Mouse (Mus musculus): ENCODE measurements around the gene Lgr5. TPM values are rescaled to one million over a fixed set of nuclear protein-coding genes. Genes with fewer than 3 reads are reported as not detected.

Lgr5 gene
- polyA plus RNA-seq (2016; fragmentation: Nextera tagmentation; extraction: Ambion mirVana), result 4.8 and 5.8 TPM in 2 replicates

GRCm38 (mm10) chr10:115587301-115587969 lies at the start of gene Lgr5:
Gene Lgr5 (minus strand): TSS chr10:115587780.
- H3K9ac ChIP-seq, result peak within 1 kb of the TSS; percentile 58
- peaks cover 26% of the 10 kb centered on the region for H3K27me3 ChIP-seq (replicated peaks)
- no peaks in the 10 kb centered on the region for H3K9me3 ChIP-seq
- ATAC-seq (ENCODE audit: low FRiP score, low read depth), result peak; percentile 91
- H3K4me2 ChIP-seq (replicated peaks), result peak within 1 kb of the TSS; percentile 100
- H3K27ac ChIP-seq, result no peak within 1 kb of the TSS
- WGBS, result under 1% methylated on average over 47 of the region's 47 CpGs
- no peaks in the 10 kb centered on the region for H3K36me3 ChIP-seq
- peaks cover 19% of the 10 kb centered on the region for H3K4me1 ChIP-seq
- peak within 1 kb of the TSS; percentile 60 for H3K4me3 ChIP-seq

- Histone ChIP-seq H3K27me3 (replicated peaks) (no peaks in the 10 kb centered on the region), H3K4me2 (replicated peaks) (no peak overlapping the region), H3K4me1 (no peaks in the 10 kb centered on the region; the same call in 1 of the 2 replicates), H3K4me3 (no peak overlapping the region), H3K9ac (no peak overlapping the region), H3K9me3 (no peaks in the 10 kb centered on the region), H3K36me3 (no peaks in the 10 kb centered on the region), H3K27ac (no peak overlapping the region)
- 82% methylated on average over 6 of the region's 6 CpGs for WGBS
- 0 out of 2 replicates have a peak, but pooled peaks have one; percentile 33 for ATAC-seq (ENCODE audit: low FRiP score, low read depth)
These were observed 39.1 kb upstream of the Lgr5 start for GRCm38 (mm10) chr10:115626678-115627077.

- Histone ChIP-seq H3K4me1 (no peaks in the 10 kb centered on the region; the same call in 1 of the 2 replicates), H3K9me3 (no peaks in the 10 kb centered on the region), H3K9ac (no peak overlapping the region), H3K27me3 (replicated peaks) (no peaks in the 10 kb centered on the region), H3K27ac (no peak overlapping the region), H3K4me3 (no peak overlapping the region), H3K36me3 (no peaks in the 10 kb centered on the region), H3K4me2 (replicated peaks) (no peak overlapping the region)
- 89% methylated on average over 2 of the region's 2 CpGs for WGBS
- ATAC-seq (ENCODE audit: low FRiP score, low read depth), result no peak
These were observed 37.4 kb upstream of the Lgr5 start for GRCm38 (mm10) chr10:115624957-115625356.

GRCm38 (mm10) chr10:115623956-115624671 lies 36.5 kb upstream of the Lgr5 start:
- Histone ChIP-seq H3K9me3 (no peaks in the 10 kb centered on the region), H3K36me3 (no peaks in the 10 kb centered on the region), H3K27ac (no peak overlapping the region), H3K4me2 (replicated peaks) (no peak overlapping the region), H3K9ac (no peak overlapping the region), H3K4me1 (no peaks in the 10 kb centered on the region; the same call in 1 of the 2 replicates), H3K27me3 (replicated peaks) (no peaks in the 10 kb centered on the region), H3K4me3 (no peak overlapping the region)
- ATAC-seq (ENCODE audit: low FRiP score, low read depth), result no peak
- 64% methylated on average over 15 of the region's 15 CpGs for WGBS

GRCm38 (mm10) chr10:115623481-115623880 lies 35.9 kb upstream of the Lgr5 start:
- no peak overlapping the region for H3K4me3 ChIP-seq
- no peaks in the 10 kb centered on the region for H3K27me3 ChIP-seq (replicated peaks)
- H3K9ac ChIP-seq, result no peak overlapping the region
- no peak overlapping the region for H3K27ac ChIP-seq
- no peak for ATAC-seq (ENCODE audit: low FRiP score, low read depth)
- WGBS, result 82% methylated on average over 7 of the region's 7 CpGs
- H3K4me1 ChIP-seq, result no peaks in the 10 kb centered on the region; the same call in 1 of the 2 replicates
- H3K36me3 ChIP-seq, result no peaks in the 10 kb centered on the region
- H3K9me3 ChIP-seq, result no peaks in the 10 kb centered on the region
- no peak overlapping the region for H3K4me2 ChIP-seq (replicated peaks)

GRCm38 (mm10) chr10:115618288-115618856 lies 30.8 kb upstream of the Lgr5 start:
- Histone ChIP-seq H3K9me3 (no peaks in the 10 kb centered on the region), H3K4me3 (peak overlapping the region; percentile 22; the same call in 1 of the 2 replicates), H3K27me3 (replicated peaks) (no peaks in the 10 kb centered on the region), H3K4me1 (no peaks in the 10 kb centered on the region; the same call in 1 of the 2 replicates), H3K9ac (peak overlapping the region; percentile 13; the same call in 1 of the 2 replicates), H3K4me2 (replicated peaks) (peak overlapping the region; percentile 59), H3K27ac (no peak overlapping the region), H3K36me3 (no peaks in the 10 kb centered on the region)
- peak; percentile 63; the same call in 1 of the 2 replicates for ATAC-seq (ENCODE audit: low FRiP score, low read depth)
- WGBS, result 20% methylated on average over 15 of the region's 15 CpGs

- Histone ChIP-seq H3K4me3 (peak overlapping the region; percentile 22; the same call in 1 of the 2 replicates), H3K27ac (no peak overlapping the region), H3K27me3 (replicated peaks) (no peaks in the 10 kb centered on the region), H3K36me3 (no peaks in the 10 kb centered on the region), H3K9me3 (no peaks in the 10 kb centered on the region), H3K9ac (peak overlapping the region; percentile 13; the same call in 1 of the 2 replicates), H3K4me2 (replicated peaks) (peak overlapping the region; percentile 59), H3K4me1 (no peaks in the 10 kb centered on the region; the same call in 1 of the 2 replicates)
- WGBS, result 16% methylated on average over 14 of the region's 15 CpGs
- ATAC-seq (ENCODE audit: low FRiP score, low read depth), result peak; percentile 88
These were observed 30.1 kb upstream of the Lgr5 start for GRCm38 (mm10) chr10:115617456-115618287.

GRCm38 (mm10) chr10:115595748-115596147 lies 8.2 kb upstream of the Lgr5 start:
- H3K4me3 ChIP-seq, result no peak overlapping the region
- no peaks in the 10 kb centered on the region for H3K36me3 ChIP-seq
- no peak overlapping the region for H3K9ac ChIP-seq
- H3K27ac ChIP-seq, result no peak overlapping the region
- no peak overlapping the region for H3K4me2 ChIP-seq (replicated peaks)
- 98% methylated on average over 1 of the region's 1 CpGs for WGBS
- no peak for ATAC-seq (ENCODE audit: low FRiP score, low read depth)
- H3K4me1 ChIP-seq, result no peaks in the 10 kb centered on the region
- H3K27me3 ChIP-seq (replicated peaks), result no peaks in the 10 kb centered on the region
- H3K9me3 ChIP-seq, result no peaks in the 10 kb centered on the region

GRCm38 (mm10) chr10:115593651-115594050 lies 6.1 kb upstream of the Lgr5 start:
- ATAC-seq (ENCODE audit: low FRiP score, low read depth), result no peak
- Histone ChIP-seq H3K36me3 (no peaks in the 10 kb centered on the region), H3K27ac (no peak overlapping the region), H3K4me1 (no peaks in the 10 kb centered on the region), H3K9ac (no peak overlapping the region), H3K9me3 (no peaks in the 10 kb centered on the region), H3K27me3 (replicated peaks) (peaks cover 3% of the 10 kb centered on the region; the same call in 1 of the 2 replicates), H3K4me2 (replicated peaks) (no peak overlapping the region), H3K4me3 (no peak overlapping the region)
- WGBS, result 85% methylated on average over 6 of the region's 6 CpGs

- Histone ChIP-seq H3K27me3 (replicated peaks) (peaks cover 7% of the 10 kb centered on the region; the same call in 1 of the 2 replicates), H3K9me3 (no peaks in the 10 kb centered on the region), H3K4me1 (no peaks in the 10 kb centered on the region; the same call in 1 of the 2 replicates), H3K4me3 (no peak overlapping the region), H3K9ac (no peak overlapping the region), H3K4me2 (replicated peaks) (0 out of 2 replicates have a peak overlapping the region, but pooled peaks have one; percentile 21), H3K27ac (no peak overlapping the region), H3K36me3 (no peaks in the 10 kb centered on the region)
- WGBS, result 40% methylated on average over 11 of the region's 11 CpGs
- no peak for ATAC-seq (ENCODE audit: low FRiP score, low read depth)
These were observed 5.6 kb upstream of the Lgr5 start for GRCm38 (mm10) chr10:115593221-115593620.

GRCm38 (mm10) chr10:115587979-115588378 lies 399 bp upstream of the Lgr5 start:
- no peak overlapping the region for H3K27ac ChIP-seq
- H3K27me3 ChIP-seq (replicated peaks), result peaks cover 26% of the 10 kb centered on the region
- under 1% methylated on average over 7 of the region's 7 CpGs for WGBS
- peak overlapping the region; percentile 100 for H3K4me2 ChIP-seq (replicated peaks)
- ATAC-seq (ENCODE audit: low FRiP score, low read depth), result peak; percentile 10; the same call in 1 of the 2 replicates
- peak overlapping the region; percentile 60 for H3K4me3 ChIP-seq
- H3K9me3 ChIP-seq, result no peaks in the 10 kb centered on the region
- peaks cover 19% of the 10 kb centered on the region for H3K4me1 ChIP-seq
- H3K36me3 ChIP-seq, result no peaks in the 10 kb centered on the region
- peak overlapping the region; percentile 58 for H3K9ac ChIP-seq

All from neural tube, embryonic 12.5 days (tissue).